Comparison of ENCODE assay signal across 12 mouse cellular contexts in genomic region chr12:72237251-72237650, GRCm38 (mm10). TPM values are rescaled to one million over a fixed set of nuclear protein-coding genes. Genes with fewer than 3 reads are reported as not detected.
DNase-seq lines count a peak whose midpoint lies in the region; ATAC-seq and TF ChIP-seq lines count a peak whose summit lies in the region.
"Had no signal": no experiment of that assay in that cellular context is flagged by ENCODE, and none has a peak within 500 bp of the region (broad histone marks: within the 10 kb centered on the region; RNA-seq: fewer than 3 reads in every experiment).

No protein-coding gene starts in this region.

- H3K36me3 ChIP-seq in lung, embryonic 14.5 days (ENCODE audit: insufficient read depth): no peaks in the 10 kb centered on the region
- H3K36me3 ChIP-seq in intestine, embryonic 15.5 days: no peaks in the 10 kb centered on the region
- no peaks in the 10 kb centered on the region for H3K36me3 ChIP-seq in stomach, embryonic 14.5 days (ENCODE audit: control insufficient read depth, insufficient read depth, low read length)

- intact Hi-C loops in gastrocnemius, adult 2 months (cut with DNase I): no loop called here

- peaks cover 17% of the 10 kb centered on the region; the same call in 1 of the 2 replicates for H3K27me3 ChIP-seq in lung, embryonic 14.5 days (ENCODE audit: insufficient read depth, low read length)
- peaks cover 2% of the 10 kb centered on the region; the same call in 1 of the 2 replicates for H3K27me3 ChIP-seq in intestine, embryonic 15.5 days (replicated peaks)
- H3K27me3 ChIP-seq in stomach, embryonic 14.5 days (ENCODE audit: control insufficient read depth, insufficient read depth, low read length): 0 out of 2 replicates have a peak, but pooled peaks cover 8% of the 10 kb centered on the region

- H3K4me2 ChIP-seq in lung, embryonic 14.5 days: peak overlapping the region; percentile 92
- H3K4me2 ChIP-seq in intestine, embryonic 15.5 days (replicated peaks): peak overlapping the region; percentile 93
- H3K4me2 ChIP-seq in stomach, embryonic 14.5 days (replicated peaks; ENCODE audit: low read depth, low read length): peak overlapping the region; percentile 95

- TF ChIP-seq CTCF in gastrocnemius, adult 2 months (IDR thresholded peaks at IDR 0.05): no peak
- TF ChIP-seq CTCF in lung, embryonic 14.5 days (IDR thresholded peaks at IDR 0.05; ENCODE audit: low read depth): no peak

- H3K9me3 ChIP-seq in lung, embryonic 14.5 days (ENCODE audit: low read depth, low read length): no peaks in the 10 kb centered on the region
- H3K9me3 ChIP-seq in intestine, embryonic 15.5 days: no peaks in the 10 kb centered on the region
- no peaks in the 10 kb centered on the region for H3K9me3 ChIP-seq in stomach, embryonic 14.5 days (ENCODE audit: control insufficient read depth, low read depth, low read length)

- no peak for ATAC-seq in lung, embryonic 14.5 days (ENCODE audit: insufficient read depth)
- no peak for ATAC-seq in intestine, embryonic 15.5 days
- no peak for ATAC-seq in stomach, embryonic 14.5 days (ENCODE audit: insufficient number of reproducible peaks, insufficient read depth, low FRiP score, low read depth)

- DNase-seq in gastrocnemius, adult 2 months: no peak
- DNase-seq in gastrocnemius, adult 18-20 months (ENCODE audit: low spot score): no peak
- DNase-seq in lung, embryonic 14.5 days: no peak
- DNase-seq in lung, adult 18-20 months: no peak
- DNase-seq in retina, postnatal 1 day: no peak
- DNase-seq in left cerebral cortex, adult 18-20 months (ENCODE audit: low spot score in 2 of 2): no peak
- DNase-seq: kidney, adult 18-20 months had no signal

- WGBS in lung, embryonic 14.5 days: 63% methylated on average over 2 of the region's 2 CpGs
- WGBS in intestine, embryonic 15.5 days: 82% methylated on average over 2 of the region's 2 CpGs
- WGBS in stomach, embryonic 14.5 days: 80% methylated on average over 2 of the region's 2 CpGs

- no peak overlapping the region for H3K27ac ChIP-seq in gastrocnemius, adult 2 months
- H3K27ac ChIP-seq in lung, embryonic 14.5 days (ENCODE audit: low read depth): no peak overlapping the region
- no peak overlapping the region for H3K27ac ChIP-seq in intestine, embryonic 15.5 days
- H3K27ac ChIP-seq in stomach, embryonic 14.5 days (ENCODE audit: low read length): no peak overlapping the region

- H3K4me1 ChIP-seq in lung, embryonic 14.5 days (ENCODE audit: insufficient read depth): no peaks in the 10 kb centered on the region
- H3K4me1 ChIP-seq in intestine, embryonic 15.5 days (replicated peaks): 0 out of 2 replicates have a peak, but pooled peaks cover 4% of the 10 kb centered on the region
- peaks cover 4% of the 10 kb centered on the region; the same call in 1 of the 2 replicates for H3K4me1 ChIP-seq in stomach, embryonic 14.5 days (ENCODE audit: control insufficient read depth, insufficient read depth, low read length)

- H3K4me3 ChIP-seq in gastrocnemius, adult 2 months: peak overlapping the region; percentile 72
- H3K4me3 ChIP-seq in lung, embryonic 14.5 days (ENCODE audit: low read depth, low read length): peak overlapping the region; percentile 47; the same call in 1 of the 2 replicates
- H3K4me3 ChIP-seq in intestine, embryonic 15.5 days (replicated peaks): peak overlapping the region; percentile 45; the same call in 1 of the 2 replicates
- H3K4me3 ChIP-seq in stomach, embryonic 14.5 days (ENCODE audit: low read depth, low read length): peak overlapping the region; percentile 40; the same call in 1 of the 2 replicates

- H3K9ac ChIP-seq in lung, embryonic 14.5 days: no peak overlapping the region
- peak overlapping the region; percentile 41; the same call in 1 of the 2 replicates for H3K9ac ChIP-seq in intestine, embryonic 15.5 days
- H3K9ac ChIP-seq in stomach, embryonic 14.5 days (replicated peaks; ENCODE audit: low read depth, low read length): no peak overlapping the region

RNA-seq across cellular contexts. Expression of gene Ccdc175, which starts 52.4 kb away (rescaled TPM):
- not detected for total RNA-seq in gastrocnemius, adult 2 months (2021)
- total RNA-seq in gastrocnemius, adult 18-20 months (2021): not detected
- not detected in 2 replicates for polyA plus RNA-seq in lung, embryonic 14.5 days (2014; fragmentation: Nextera tagmentation; extraction: Ambion mirVana)
- polyA plus RNA-seq in intestine, embryonic 15.5 days (2015; fragmentation: Nextera tagmentation; extraction: Ambion mirVana): not detected in 2 replicates
- polyA plus RNA-seq in stomach, embryonic 14.5 days (2014; fragmentation: Nextera tagmentation; extraction: Ambion mirVana): not detected in 2 replicates
- total RNA-seq in left cerebral cortex, adult 18-20 months (2021): not detected
- total RNA-seq: liver, adult 2 months had no signal
- polyA plus RNA-seq: embryonic facial prominence, embryonic 11.5 days; liver, adult 2 months; small intestine, adult 2 months had no signal
